Mouse (Mus musculus): ENCODE measurements at regions not wholly inside any gene's neighbourhood (a gene's known extent, or its start where the extent isn't known, plus 50 kb on each side); places are given as distances from the start of the nearest gene placed in this dataset.
A peak's percentile ranks its signal among the peaks of the same experiment; 100 is the strongest.

DNA sequence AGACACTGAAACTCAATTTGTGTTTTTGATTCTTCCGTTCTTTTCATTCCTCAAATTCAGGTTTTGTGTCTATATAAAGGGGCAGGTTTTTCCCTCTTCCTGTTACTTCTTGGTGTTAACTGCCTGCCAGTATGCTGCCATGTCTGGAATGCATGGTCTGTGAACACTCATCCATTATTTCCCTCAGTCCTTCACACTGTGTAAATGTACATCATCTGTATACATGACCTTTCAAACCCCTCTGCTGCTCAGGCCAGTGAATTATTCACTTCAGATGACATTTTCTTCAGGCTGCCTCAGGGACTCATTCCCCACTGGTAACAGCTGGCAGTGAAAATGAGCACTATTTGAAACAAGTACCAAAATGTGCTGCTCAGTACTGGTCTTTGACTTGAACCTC lies 512.0 kb upstream of the Atxn7l3b start:
- H3K9ac ChIP-seq (replicated peaks; ENCODE audit: low read depth) = no peak overlapping the region
- H3K27ac ChIP-seq (ENCODE audit: low read length) = no peak overlapping the region
- no peaks in the 10 kb centered on the region for H3K4me1 ChIP-seq (ENCODE audit: insufficient read depth, low read depth, low read length)
- no peak for ATAC-seq
- TF ChIP-seq CTCF (IDR thresholded peaks at IDR 0.05) = no peak
- TF ChIP-seq EP300 (IDR thresholded peaks at IDR 0.05) = no peak
- H3K27me3 ChIP-seq (replicated peaks; ENCODE audit: insufficient read depth, low read length) = no peaks in the 10 kb centered on the region
- no peaks in the 10 kb centered on the region for H3K9me3 ChIP-seq (ENCODE audit: low read length)
- no peak for DNase-seq (ENCODE audit: low spot score)
- no peak overlapping the region for H3K4me3 ChIP-seq (ENCODE audit: low read depth, low read length)
- H3K36me3 ChIP-seq (ENCODE audit: insufficient read depth, low read length) = no peaks in the 10 kb centered on the region
- WGBS = 55% methylated on average over 1 of the region's 1 CpGs
- H3K4me2 ChIP-seq (replicated peaks; ENCODE audit: low read depth, low read length) = no peak overlapping the region

DNA sequence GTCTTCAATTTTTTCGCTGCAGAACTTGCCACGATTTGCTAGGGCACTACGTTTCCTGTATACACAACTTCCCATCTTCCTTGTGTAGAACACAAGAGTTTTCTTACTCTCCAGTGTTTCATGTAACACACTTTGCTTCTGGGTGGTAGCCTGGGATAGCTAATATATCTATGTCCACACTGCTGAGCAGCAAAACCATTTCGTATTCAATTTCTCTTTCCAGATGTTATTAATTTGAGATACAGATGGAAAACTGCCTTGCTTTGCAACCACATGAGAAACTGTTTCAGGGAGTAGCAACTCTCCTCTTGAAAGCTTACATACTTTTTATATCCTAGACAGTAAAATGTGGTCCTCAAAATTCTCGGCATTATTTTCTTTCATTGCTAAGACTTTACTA lies 502.4 kb upstream of the Atxn7l3b start:
- Histone ChIP-seq H3K9ac (replicated peaks; ENCODE audit: low read depth) (no peak overlapping the region), H3K4me2 (replicated peaks; ENCODE audit: low read depth, low read length) (no peak overlapping the region), H3K36me3 (ENCODE audit: insufficient read depth, low read length) (no peaks in the 10 kb centered on the region), H3K9me3 (ENCODE audit: low read length) (no peaks in the 10 kb centered on the region), H3K27me3 (replicated peaks; ENCODE audit: insufficient read depth, low read length) (no peaks in the 10 kb centered on the region), H3K4me1 (ENCODE audit: insufficient read depth, low read depth, low read length) (no peaks in the 10 kb centered on the region), H3K4me3 (ENCODE audit: low read depth, low read length) (no peak overlapping the region), H3K27ac (ENCODE audit: low read length) (no peak overlapping the region)
- ATAC-seq (no peak), DNase-seq (ENCODE audit: low spot score) (no peak)
- 80% methylated on average over 5 of the region's 5 CpGs for WGBS
- no peak for TF ChIP-seq EP300 (IDR thresholded peaks at IDR 0.05)
- no peak for TF ChIP-seq CTCF (IDR thresholded peaks at IDR 0.05)

DNA sequence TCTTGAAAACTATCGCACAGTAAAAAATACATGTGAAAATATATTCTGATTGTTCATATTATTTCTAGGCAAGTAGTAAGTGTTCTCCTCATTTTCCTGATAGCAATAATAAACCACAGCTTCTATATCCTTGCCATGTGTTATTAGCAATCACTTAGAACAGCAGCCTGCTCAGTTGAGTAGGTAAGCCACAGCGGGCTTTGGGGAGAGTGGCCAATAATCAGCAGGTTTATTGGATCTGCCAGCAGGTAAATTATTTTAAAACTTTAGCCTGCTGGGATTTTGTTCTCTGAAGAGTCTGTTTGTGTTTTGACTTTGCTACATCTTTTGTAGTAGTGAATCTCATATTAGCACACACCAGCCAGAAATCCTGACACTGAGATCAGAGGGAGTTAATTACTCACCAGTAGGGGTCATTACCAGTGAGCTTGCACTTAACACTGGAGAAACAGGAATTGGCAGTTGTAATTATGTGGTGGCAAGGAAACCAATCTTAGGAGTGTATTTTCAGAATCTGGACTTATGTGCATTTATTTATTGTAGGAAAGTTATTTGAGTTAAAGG lies 482.5 kb upstream of the Atxn7l3b start:
- DNase-seq (ENCODE audit: low spot score) (no peak), ATAC-seq (no peak)
- TF ChIP-seq EP300 (IDR thresholded peaks at IDR 0.05) (no peak), CTCF (IDR thresholded peaks at IDR 0.05) (no peak)
- no peaks in the 10 kb centered on the region for H3K36me3 ChIP-seq (ENCODE audit: insufficient read depth, low read length)
- H3K4me1 ChIP-seq (ENCODE audit: insufficient read depth, low read depth, low read length) = no peaks in the 10 kb centered on the region
- 91% methylated on average over 2 of the region's 2 CpGs for WGBS
- H3K9ac ChIP-seq (replicated peaks; ENCODE audit: low read depth) = no peak overlapping the region
- H3K9me3 ChIP-seq (ENCODE audit: low read length) = no peaks in the 10 kb centered on the region
- no peak overlapping the region for H3K27ac ChIP-seq (ENCODE audit: low read length)
- no peak overlapping the region for H3K4me3 ChIP-seq (ENCODE audit: low read depth, low read length)
- no peak overlapping the region for H3K4me2 ChIP-seq (replicated peaks; ENCODE audit: low read depth, low read length)
- H3K27me3 ChIP-seq (replicated peaks; ENCODE audit: insufficient read depth, low read length) = no peaks in the 10 kb centered on the region

GRCm38 (mm10) chr10:113390579-113390978 lies 461.8 kb upstream of the Atxn7l3b start:
- no peak overlapping the region for H3K9ac ChIP-seq (replicated peaks; ENCODE audit: low read depth)
- H3K27me3 ChIP-seq (replicated peaks; ENCODE audit: insufficient read depth, low read length) = no peaks in the 10 kb centered on the region
- H3K4me3 ChIP-seq (ENCODE audit: low read depth, low read length) = no peak overlapping the region
- WGBS = 79% methylated on average over 3 of the region's 3 CpGs
- H3K36me3 ChIP-seq (ENCODE audit: insufficient read depth, low read length) = no peaks in the 10 kb centered on the region
- no peak for DNase-seq (ENCODE audit: low spot score)
- H3K4me2 ChIP-seq (replicated peaks; ENCODE audit: low read depth, low read length) = no peak overlapping the region
- no peak for ATAC-seq
- no peaks in the 10 kb centered on the region for H3K4me1 ChIP-seq (ENCODE audit: insufficient read depth, low read depth, low read length)
- no peak for TF ChIP-seq EP300 (IDR thresholded peaks at IDR 0.05)
- no peak for TF ChIP-seq CTCF (IDR thresholded peaks at IDR 0.05)
- no peak overlapping the region for H3K27ac ChIP-seq (ENCODE audit: low read length)
- H3K9me3 ChIP-seq (ENCODE audit: low read length) = no peaks in the 10 kb centered on the region

GRCm38 (mm10) chr10:113369232-113369631 lies 440.4 kb upstream of the Atxn7l3b start:
- no peaks in the 10 kb centered on the region for H3K36me3 ChIP-seq (ENCODE audit: insufficient read depth, low read length)
- H3K9me3 ChIP-seq (ENCODE audit: low read length) = no peaks in the 10 kb centered on the region
- no peaks in the 10 kb centered on the region for H3K4me1 ChIP-seq (ENCODE audit: insufficient read depth, low read depth, low read length)
- no peak overlapping the region for H3K4me3 ChIP-seq (ENCODE audit: low read depth, low read length)
- ATAC-seq (no peak), DNase-seq (ENCODE audit: low spot score) (no peak)
- no peak overlapping the region for H3K4me2 ChIP-seq (replicated peaks; ENCODE audit: low read depth, low read length)
- no peak overlapping the region for H3K9ac ChIP-seq (replicated peaks; ENCODE audit: low read depth)
- no peaks in the 10 kb centered on the region for H3K27me3 ChIP-seq (replicated peaks; ENCODE audit: insufficient read depth, low read length)
- no peak for TF ChIP-seq CTCF (IDR thresholded peaks at IDR 0.05)
- no peak for TF ChIP-seq EP300 (IDR thresholded peaks at IDR 0.05)
- no peak overlapping the region for H3K27ac ChIP-seq (ENCODE audit: low read length)
- WGBS = 77% methylated on average over 6 of the region's 6 CpGs

DNA sequence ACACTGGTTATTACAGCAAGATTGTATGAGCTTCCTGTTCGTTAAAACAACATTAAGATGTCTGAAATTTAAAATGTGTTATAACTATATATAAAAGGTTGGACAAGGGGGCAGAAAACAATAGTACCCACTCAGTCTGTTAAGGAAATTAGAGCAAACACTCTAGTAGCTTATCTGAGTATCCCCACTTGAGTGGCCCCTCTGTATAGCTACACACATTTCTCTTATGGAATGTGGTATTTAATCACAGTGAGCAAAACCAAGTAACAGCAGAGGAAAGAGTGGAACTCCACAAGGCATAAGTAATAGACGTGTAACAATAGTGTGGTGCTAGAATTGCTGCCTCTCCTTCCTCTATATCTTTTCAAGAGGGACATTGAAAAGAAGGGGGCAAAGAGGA lies 417.4 kb upstream of the Atxn7l3b start:
- Histone ChIP-seq H3K27ac (ENCODE audit: low read length) (no peak overlapping the region), H3K27me3 (replicated peaks; ENCODE audit: insufficient read depth, low read length) (no peaks in the 10 kb centered on the region), H3K4me3 (ENCODE audit: low read depth, low read length) (no peak overlapping the region), H3K4me2 (replicated peaks; ENCODE audit: low read depth, low read length) (no peak overlapping the region), H3K9ac (replicated peaks; ENCODE audit: low read depth) (no peak overlapping the region), H3K36me3 (ENCODE audit: insufficient read depth, low read length) (no peaks in the 10 kb centered on the region), H3K9me3 (ENCODE audit: low read length) (no peaks in the 10 kb centered on the region), H3K4me1 (ENCODE audit: insufficient read depth, low read depth, low read length) (no peaks in the 10 kb centered on the region)
- WGBS = 46% methylated on average over 2 of the region's 2 CpGs
- no peak for ATAC-seq
- peak; percentile 6 for DNase-seq (ENCODE audit: low spot score)
- no peak for TF ChIP-seq CTCF (IDR thresholded peaks at IDR 0.05)
- no peak for TF ChIP-seq EP300 (IDR thresholded peaks at IDR 0.05)
